Mouse (Mus musculus): ENCODE measurements around the gene Itpr3.

- TF ChIP-seq CTCF (IDR thresholded peaks at IDR 0.05) (peak; percentile 88), EP300 (IDR thresholded peaks at IDR 0.05) (no peak)
Measured at GRCm38 (mm10) chr17:27028284-27028795, 28.8 kb upstream of the Itpr3 start.
